In genomic region chr19:46152127-46152803, GRCm38 (mm10) we compare ENCODE assay signal across 8 mouse cellular contexts. TPM values are rescaled to one million over a fixed set of nuclear protein-coding genes. Genes with fewer than 3 reads are reported as not detected.
A peak's percentile ranks its signal among the peaks of the same experiment; 100 is the strongest.
DNase-seq lines count a peak whose midpoint lies in the region; ATAC-seq and TF ChIP-seq lines count a peak whose summit lies in the region.

TSS of gene Gbf1 (plus strand) at chr19:46152509.

- peaks cover 0 to 15% of the 10 kb centered on the region in 2 experiments for H3K36me3 ChIP-seq in CH12.LX (replicated peaks in 1 of 2; ENCODE audit: control insufficient read depth in 1 of 2, insufficient read depth in 1 of 2, low read length in 1 of 2)
- no peaks in the 10 kb centered on the region for H3K36me3 ChIP-seq in forebrain, embryonic 11.5 days (ENCODE audit: control insufficient read depth, insufficient read depth, low read length)
- no peaks in the 10 kb centered on the region for H3K36me3 ChIP-seq in heart, embryonic 16.5 days (ENCODE audit: control insufficient read depth, insufficient read depth)
- H3K36me3 ChIP-seq in liver, embryonic 15.5 days (replicated peaks) = no peaks in the 10 kb centered on the region
- no peaks in the 10 kb centered on the region for H3K36me3 ChIP-seq in neural tube, embryonic 12.5 days

- dilution Hi-C loops in CH12.LX (cut with MboI; ENCODE audit: extremely low pct_ligation_motif_present, extremely low pct_unique_long_range_greater_than_20kb, low sequenced_read_pairs) = no loop called here

- H3K9me3 ChIP-seq in CH12.LX (replicated peaks; ENCODE audit: low read length) = peaks cover 3% of the 10 kb centered on the region
- no peaks in the 10 kb centered on the region for H3K9me3 ChIP-seq in forebrain, embryonic 11.5 days (ENCODE audit: control insufficient read depth, low read length)
- H3K9me3 ChIP-seq in heart, embryonic 16.5 days (replicated peaks; ENCODE audit: control insufficient read depth, low read length) = no peaks in the 10 kb centered on the region
- no peaks in the 10 kb centered on the region for H3K9me3 ChIP-seq in liver, embryonic 15.5 days (replicated peaks)
- no peaks in the 10 kb centered on the region for H3K9me3 ChIP-seq in neural tube, embryonic 12.5 days

- no peak for TF ChIP-seq RAD21 in CH12.LX (IDR thresholded peaks at IDR 0.05; ENCODE audit: low read depth, low read length)

- no peak for TF ChIP-seq EP300 in CH12.LX (IDR thresholded peaks at IDR 0.05; ENCODE audit: low read length)

- peak; percentile 85 for TF ChIP-seq POLR2A in CH12.LX (IDR thresholded peaks at IDR 0.05; ENCODE audit: low read depth, low read length)

- peak; percentile 99 for ATAC-seq in forebrain, embryonic 11.5 days (replicated peaks; ENCODE audit: low FRiP score)
- peak; percentile 97 for ATAC-seq in heart, embryonic 16.5 days (replicated peaks; ENCODE audit: extremely low read depth, insufficient read depth, low FRiP score)
- peak; percentile 95 for ATAC-seq in liver, embryonic 15.5 days (ENCODE audit: insufficient read depth)
- ATAC-seq in neural tube, embryonic 12.5 days (ENCODE audit: low FRiP score, low read depth) = peak; percentile 99

- H3K4me3 ChIP-seq in CH12.LX (replicated peaks in 1 of 3; ENCODE audit: low read depth in 2 of 3, low read length in 2 of 3, poor library complexity in 1 of 3) = peak within 1 kb of the TSS; percentile 68 to 89 (median 76)
- H3K4me3 ChIP-seq in forebrain, embryonic 11.5 days (ENCODE audit: low read depth, low read length) = peak within 1 kb of the TSS; percentile 71
- H3K4me3 ChIP-seq in heart, embryonic 16.5 days (ENCODE audit: low read length) = peak within 1 kb of the TSS; percentile 81
- peak within 1 kb of the TSS; percentile 89 for H3K4me3 ChIP-seq in liver, embryonic 15.5 days (replicated peaks)
- peak within 1 kb of the TSS; percentile 88 for H3K4me3 ChIP-seq in neural tube, embryonic 12.5 days

- H3K4me2 ChIP-seq in CH12.LX (ENCODE audit: insufficient read depth, low read depth, poor library complexity, severe bottlenecking) = peak within 1 kb of the TSS; percentile 98
- H3K4me2 ChIP-seq in forebrain, embryonic 11.5 days (ENCODE audit: low read depth, low read length, severe bottlenecking) = peak within 1 kb of the TSS; percentile 79
- peak within 1 kb of the TSS; percentile 75 for H3K4me2 ChIP-seq in heart, embryonic 16.5 days (ENCODE audit: low read depth, low read length)
- peak within 1 kb of the TSS; percentile 86 for H3K4me2 ChIP-seq in liver, embryonic 15.5 days
- peak within 1 kb of the TSS; percentile 86 for H3K4me2 ChIP-seq in neural tube, embryonic 12.5 days (replicated peaks)

- H3K27ac ChIP-seq in CH12.LX (ENCODE audit: insufficient read depth, low read depth) = no peak within 1 kb of the TSS
- no peak within 1 kb of the TSS for H3K27ac ChIP-seq in forebrain, embryonic 11.5 days (ENCODE audit: low read depth, low read length)
- peak within 1 kb of the TSS; percentile 56 for H3K27ac ChIP-seq in heart, embryonic 16.5 days (ENCODE audit: low read length)
- H3K27ac ChIP-seq in liver, embryonic 15.5 days (replicated peaks) = peak within 1 kb of the TSS; percentile 54; the same call in 1 of the 2 replicates
- no peak within 1 kb of the TSS for H3K27ac ChIP-seq in neural tube, embryonic 12.5 days

- H3K4me1 ChIP-seq in CH12.LX (ENCODE audit: control insufficient read depth in 1 of 2, insufficient read depth in 2 of 2) = peaks cover 10 to 38% of the 10 kb centered on the region in 2 experiments
- peaks cover 16% of the 10 kb centered on the region for H3K4me1 ChIP-seq in forebrain, embryonic 11.5 days (replicated peaks; ENCODE audit: control insufficient read depth, insufficient read depth, low read length)
- peaks cover 24% of the 10 kb centered on the region for H3K4me1 ChIP-seq in heart, embryonic 16.5 days (ENCODE audit: control insufficient read depth, insufficient read depth, low read length)
- H3K4me1 ChIP-seq in liver, embryonic 15.5 days (replicated peaks) = peaks cover 42% of the 10 kb centered on the region
- peaks cover 33% of the 10 kb centered on the region for H3K4me1 ChIP-seq in neural tube, embryonic 12.5 days

- no peak for TF ChIP-seq CTCF in CH12.LX (conservative IDR thresholded peaks at IDR 0.05 in 1 of 2, IDR thresholded peaks at IDR 0.05 in 1 of 2; ENCODE audit: low read depth in 2 of 2, low read length in 2 of 2)

- peaks cover 37% of the 10 kb centered on the region for H3K27me3 ChIP-seq in CH12.LX (replicated peaks)
- H3K27me3 ChIP-seq in forebrain, embryonic 11.5 days (ENCODE audit: control insufficient read depth, insufficient read depth, low read length) = peaks cover 32% of the 10 kb centered on the region
- peaks cover 13% of the 10 kb centered on the region for H3K27me3 ChIP-seq in heart, embryonic 16.5 days (ENCODE audit: control insufficient read depth, insufficient read depth, low read length)
- peaks cover 44% of the 10 kb centered on the region for H3K27me3 ChIP-seq in liver, embryonic 15.5 days
- peaks cover 39% of the 10 kb centered on the region for H3K27me3 ChIP-seq in neural tube, embryonic 12.5 days (replicated peaks)

- under 1% methylated on average over 37 of the region's 37 CpGs for WGBS in forebrain, embryonic 11.5 days
- WGBS in heart, embryonic 16.5 days = under 1% methylated on average over 37 of the region's 37 CpGs
- under 1% methylated on average over 37 of the region's 37 CpGs for WGBS in liver, embryonic 15.5 days (ENCODE audit: insufficient replicate concordance)
- under 1% methylated on average over 36 of the region's 37 CpGs for WGBS in neural tube, embryonic 12.5 days

- peak within 1 kb of the TSS; percentile 94 for H3K9ac ChIP-seq in CH12.LX (ENCODE audit: insufficient read depth, low read depth)
- peak within 1 kb of the TSS; percentile 69 for H3K9ac ChIP-seq in forebrain, embryonic 11.5 days (ENCODE audit: low read length)
- peak within 1 kb of the TSS; percentile 81 for H3K9ac ChIP-seq in heart, embryonic 16.5 days (ENCODE audit: low read length)
- H3K9ac ChIP-seq in liver, embryonic 15.5 days = peak within 1 kb of the TSS; percentile 85
- H3K9ac ChIP-seq in neural tube, embryonic 12.5 days = peak within 1 kb of the TSS; percentile 80

- peak; percentile 99 for DNase-seq in CH12.LX (ENCODE audit: extremely low read depth)
- peak; percentile 98 for DNase-seq in c-Kit-positive CD71-positive TER-119-negative erythroid progenitor cells, embryonic 14.5 days (ENCODE audit: low read depth)
- DNase-seq in forebrain, embryonic 11.5 days (ENCODE audit: low spot score) = peak; percentile 93
- DNase-seq in kidney, postnatal 36 days = peak; percentile 93 to 98
- peak; percentile 100 for DNase-seq in telencephalon, adult 2 months (ENCODE audit: low read depth, low spot score)

- peaks cover 27% of the 10 kb centered on the region for H3K79me2 ChIP-seq in CH12.LX (replicated peaks; ENCODE audit: control insufficient read depth, extremely low read depth, insufficient read depth, poor library complexity, severe bottlenecking)

- in situ Hi-C loops in CH12.LX (cut with MboI; ENCODE audit: low pct_ligation_motif_present, low pct_unique_long_range_greater_than_20kb, low sequenced_read_pairs) = no loop called here

TF ChIP-seq in CH12.LX, 34 proteins besides CTCF, POLR2A, EP300 and RAD21 (continues in another document):
- TF ChIP-seq JUN (IDR thresholded peaks at IDR 0.05; ENCODE audit: insufficient read depth, low read depth, low read length) (no peak), SIN3A (IDR thresholded peaks at IDR 0.05; ENCODE audit: low read length) (peak; percentile 63), USF1 (IDR thresholded peaks at IDR 0.05; ENCODE audit: low read depth, low read length) (no peak), KAT2A (IDR thresholded peaks at IDR 0.05; ENCODE audit: insufficient replicate concordance, low read length) (0 out of 2 replicates have a peak, but pooled peaks have one; percentile 68), ZNF384 (IDR thresholded peaks at IDR 0.05; ENCODE audit: low read depth, low read length) (no peak; the same call in 1 of the 2 replicates), MYC (IDR thresholded peaks at IDR 0.05; ENCODE audit: low read depth, low read length) (no peak), ZKSCAN1 (IDR thresholded peaks at IDR 0.05; ENCODE audit: borderline replicate concordance, low read depth, low read length) (no peak), POLR2AphosphoS2 (IDR thresholded peaks at IDR 0.05; ENCODE audit: low read depth, low read length) (no peak), JUND (conservative IDR thresholded peaks at IDR 0.05; ENCODE audit: low read depth, low read length) (peak; percentile 54; the same call in 1 of the 2 replicates), MAZ (IDR thresholded peaks at IDR 0.05; ENCODE audit: low read depth, low read length) (no peak), TCF12 (IDR thresholded peaks at IDR 0.05; ENCODE audit: low read depth, low read length) (peak; percentile 42; the same call in 1 of the 2 replicates), CHD2 (IDR thresholded peaks at IDR 0.05; ENCODE audit: low read length) (peak; percentile 97), MXI1 (IDR thresholded peaks at IDR 0.05; ENCODE audit: low read depth, low read length) (no peak; the same call in 1 of the 2 replicates), SMC3 (IDR thresholded peaks at IDR 0.05; ENCODE audit: low read depth, low read length) (no peak), E2F4 (IDR thresholded peaks at IDR 0.05; ENCODE audit: insufficient replicate concordance, low read depth, low read length) (no peak), CHD1 (IDR thresholded peaks at IDR 0.05; ENCODE audit: low read depth, low read length) (no peak), GABPA (IDR thresholded peaks at IDR 0.05; ENCODE audit: insufficient replicate concordance, low read depth, low read length) (no peak), ZC3H11A (IDR thresholded peaks at IDR 0.05; ENCODE audit: low read depth, low read length) (no peak), TBP (conservative IDR thresholded peaks at IDR 0.05; ENCODE audit: low read depth, low read length) (0 out of 2 replicates have a peak, but pooled peaks have one; percentile 62), MAX (IDR thresholded peaks at IDR 0.05; ENCODE audit: low read length) (peak; percentile 27; the same call in 1 of the 2 replicates), NRF1 (IDR thresholded peaks at IDR 0.05; ENCODE audit: low read depth, low read length) (peak; percentile 48; the same call in 1 of the 2 replicates), USF2 (conservative IDR thresholded peaks at IDR 0.05; ENCODE audit: low read depth, low read length) (no peak), ETS1 (conservative IDR thresholded peaks at IDR 0.05; ENCODE audit: low read depth, low read length) (no peak)

RNA-seq across cellular contexts. Expression of gene Gbf1, which starts in this region (rescaled TPM):
- total RNA-seq in CH12.LX (2012; rRNA removed) (18.7 and 22.7 TPM in 2 replicates), CH12.LX (2014; rRNA removed) (7.1 and 8.6 TPM in 2 replicates)
- 23.9 and 26.1 TPM in 2 replicates for polyA plus RNA-seq in CH12.LX (2012; ENCODE audit: insufficient read length, low read depth)
- polyA plus RNA-seq in forebrain, embryonic 11.5 days (2014; fragmentation: Nextera tagmentation; extraction: Ambion mirVana) = 49.0 and 51.4 TPM in 2 replicates
- polyA plus RNA-seq in heart, embryonic 16.5 days (2015; fragmentation: Nextera tagmentation; extraction: Ambion mirVana) = 36.1 and 42.7 TPM in 2 replicates
- polyA plus RNA-seq in liver, embryonic 15.5 days (2015; fragmentation: Nextera tagmentation; extraction: Ambion mirVana) = 18.3 and 20.8 TPM in 2 replicates
- polyA plus RNA-seq in neural tube, embryonic 12.5 days (2016; fragmentation: Nextera tagmentation; extraction: Ambion mirVana) = 72.8 and 85.6 TPM in 2 replicates

Comparison
In these comparisons a context has a peak if more than half of its experiments do, and no peak if none do; other contexts are left out.
1. H3K27ac ChIP-seq: peak in heart, embryonic 16.5 days (single experiment) and liver, embryonic 15.5 days (single experiment); none in CH12.LX (single experiment), forebrain, embryonic 11.5 days (single experiment) and neural tube, embryonic 12.5 days (single experiment).
2. Peak in every context shown above with its lines, with median percentiles within 50 percentile points of each other: DNase-seq, H3K4me2 ChIP-seq, H3K4me3 ChIP-seq, H3K9ac ChIP-seq and ATAC-seq.